Mouse (Mus musculus) liver, adult 2 months (tissue): ENCODE results near the gene Abhd15. TPM values are rescaled to one million over a fixed set of nuclear protein-coding genes. Genes with fewer than 3 reads are reported as not detected.

Experiments
- DNase-seq: peaks from one replicate; pipeline ENCODE4 v3.0.0-alpha.2; 2011; ENCODE audit warnings: low read depth, low spot score; ENCODE audit errors: extremely low read depth
- H3K27ac ChIP-seq: fragments of 200-500 bp; replicated peaks from 2 replicates; pipeline ENCODE4 v1.5.1; 2012; ENCODE audit warnings: low read depth, mild to moderate bottlenecking, control low read depth, inconsistent platforms, low read length; ENCODE audit not compliant: insufficient read depth
- H3K27me3 ChIP-seq: fragments of 200-500 bp; 2 replicates; pipeline ENCODE4 v1.6.1; 2012; ENCODE audit warnings: mild to moderate bottlenecking, moderate library complexity, low read length, inconsistent platforms; ENCODE audit not compliant: control insufficient read depth, insufficient read depth
- H3K36me3 ChIP-seq: fragments of 200-500 bp; 2 replicates; pipeline ENCODE4 v1.6.1; 2012; ENCODE audit warnings: low read length, inconsistent platforms; ENCODE audit not compliant: control insufficient read depth, insufficient read depth
- H3K4me1 ChIP-seq: fragments of 200-500 bp; 2 replicates; pipeline ENCODE4 v1.6.1; 2011; ENCODE audit warnings: low read length; ENCODE audit not compliant: control insufficient read depth, insufficient read depth
- H3K4me3 ChIP-seq: fragments of 200-500 bp; 2 replicates; pipeline ENCODE4 v1.5.1; 2011; ENCODE audit warnings: low read depth, mild to moderate bottlenecking, control low read depth, low read length, moderate library complexity; ENCODE audit not compliant: insufficient read depth
- H3K79me2 ChIP-seq: fragments of 200-500 bp; 2 replicates; pipeline ENCODE4 v1.6.1; 2012; ENCODE audit warnings: inconsistent platforms, mild to moderate bottlenecking, low read length, moderate library complexity; ENCODE audit not compliant: control insufficient read depth, insufficient read depth
- H3K9ac ChIP-seq: fragments of 200-500 bp; 2 replicates; pipeline ENCODE4 v1.6.1; 2012; ENCODE audit warnings: low read depth, mild to moderate bottlenecking, control low read depth, inconsistent platforms, low read length
- CTCF ChIP-seq: fragments of 200-500 bp; IDR thresholded peaks from 2 replicates; pipeline ENCODE4 v1.5.1; 2011; ENCODE audit warnings: low read depth, low read length, control low read depth
- POLR2A ChIP-seq: fragments of 200-500 bp; IDR thresholded peaks from 2 replicates; pipeline ENCODE4 v1.6.1; 2011; ENCODE audit warnings: low read length, control low read depth; ENCODE audit not compliant: insufficient read depth; ENCODE audit errors: extremely low read depth
- WGBS: fragments of 180-500 bp; shearing (Covaris S2); methylation state at CpG from one replicate; pipeline ENCODE4 v1.1.7; 2018; 5-methylcytosine and 5-hydroxymethylcytosine counted together
- polyA plus RNA-seq: library from polyadenylated mRNA; depleted of rRNA; stranded (reverse); fragments of >200 nt; gene quantifications from 2 replicates; pipeline ENCODE4 v1.2.3, GENCODE M21; 2012; rRNA removed
- total RNA-seq: library from RNA; depleted of rRNA; stranded (reverse); fragments of >200 nt; gene quantifications from 2 replicates; pipeline ENCODE4 v1.2.3, GENCODE M21; 2014; rRNA removed

Gene Abhd15
- total RNA-seq (43.0 and 44.8 TPM in 2 replicates), polyA plus RNA-seq (32.7 and 55.6 TPM in 2 replicates)

DNA sequence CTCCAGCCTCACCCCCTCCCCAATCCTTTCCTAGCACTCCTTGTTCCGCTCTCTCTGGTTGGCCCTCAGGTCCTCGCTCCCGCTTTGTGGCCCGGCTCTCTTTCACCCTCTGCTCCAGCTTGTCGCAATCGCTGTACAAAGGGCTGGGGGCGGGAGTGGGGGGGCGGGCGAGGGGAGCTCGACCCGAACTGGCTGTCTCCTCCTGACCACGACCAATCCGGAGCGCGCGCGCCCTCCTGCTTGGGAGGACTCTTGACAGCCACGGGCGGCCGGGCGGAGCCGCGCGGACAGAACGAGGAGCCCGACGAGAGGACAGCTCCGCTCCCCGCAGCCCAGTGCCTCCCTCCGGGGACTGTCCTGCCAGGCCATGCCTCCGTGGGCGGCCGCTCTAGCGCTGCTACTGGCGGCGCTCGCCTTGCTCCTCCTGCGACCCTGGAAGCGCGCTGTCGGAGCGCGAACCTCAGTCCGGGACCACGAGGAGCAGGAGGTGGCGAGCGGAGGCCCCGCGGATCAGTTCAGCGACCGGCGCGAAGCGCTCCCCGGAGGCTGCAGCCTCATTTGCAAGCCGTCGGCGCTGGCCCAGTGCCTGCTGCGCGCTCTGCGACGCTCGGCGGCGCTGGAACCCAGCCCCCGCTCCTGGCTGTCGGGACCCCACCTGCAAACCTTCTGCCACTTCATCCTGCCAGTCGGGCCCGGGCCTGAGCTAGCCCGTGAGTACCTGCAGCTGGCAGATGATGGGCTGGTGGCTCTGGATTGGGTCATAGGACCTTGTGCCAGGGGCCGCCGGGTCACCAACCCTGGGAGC is at the start of gene Abhd15:
Gene Abhd15, plus strand, starts transcription at position 290 of the 805 bp plus-strand sequence.
- peak within 1 kb of the TSS; percentile 69 for H3K4me3 ChIP-seq
- H3K27me3 ChIP-seq, result no peaks in the 10 kb centered on the region
- TF ChIP-seq CTCF (no peak), POLR2A (peak; percentile 90)
- WGBS, result 1% methylated on average over 71 of the region's 72 CpGs
- peaks cover 24% of the 10 kb centered on the region for H3K4me1 ChIP-seq
- H3K36me3 ChIP-seq, result peaks cover 6% of the 10 kb centered on the region
- DNase-seq, result peak; percentile 88
- peaks cover 10% of the 10 kb centered on the region; the same call in 1 of the 2 replicates for H3K79me2 ChIP-seq
- peak within 1 kb of the TSS; percentile 98 for H3K27ac ChIP-seq
- H3K9ac ChIP-seq, result peak within 1 kb of the TSS; percentile 93

DNA sequence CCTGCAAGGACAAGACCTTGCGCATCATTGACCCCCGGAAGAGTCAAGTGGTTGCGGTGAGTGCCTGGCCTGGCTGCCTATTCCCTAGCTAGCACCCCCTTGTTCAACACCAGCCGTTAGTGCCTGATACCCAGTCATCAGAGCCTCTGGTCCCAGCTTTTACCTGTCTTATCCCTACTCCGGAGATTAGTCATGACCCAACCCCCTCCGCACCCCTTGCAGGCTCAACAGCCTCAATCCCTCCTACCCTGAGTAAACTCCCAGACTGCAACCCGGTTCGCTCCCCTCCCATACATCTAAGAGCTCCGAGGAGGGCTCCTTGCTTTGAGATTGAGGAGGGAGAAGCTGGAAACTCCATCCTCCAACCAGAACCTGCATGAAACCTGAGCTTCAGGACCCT is 48.4 kb upstream of the Abhd15 start:
- Histone ChIP-seq H3K27ac (no peak overlapping the region), H3K4me1 (peaks cover 6% of the 10 kb centered on the region; the same call in 1 of the 2 replicates), H3K4me3 (no peak overlapping the region), H3K27me3 (peaks cover 3% of the 10 kb centered on the region; the same call in 1 of the 2 replicates), H3K79me2 (no peaks in the 10 kb centered on the region), H3K36me3 (no peaks in the 10 kb centered on the region), H3K9ac (no peak overlapping the region)
- TF ChIP-seq POLR2A, result no peak
- TF ChIP-seq CTCF, result no peak
- no peak for DNase-seq
- 46% methylated on average over 9 of the region's 9 CpGs for WGBS

DNA sequence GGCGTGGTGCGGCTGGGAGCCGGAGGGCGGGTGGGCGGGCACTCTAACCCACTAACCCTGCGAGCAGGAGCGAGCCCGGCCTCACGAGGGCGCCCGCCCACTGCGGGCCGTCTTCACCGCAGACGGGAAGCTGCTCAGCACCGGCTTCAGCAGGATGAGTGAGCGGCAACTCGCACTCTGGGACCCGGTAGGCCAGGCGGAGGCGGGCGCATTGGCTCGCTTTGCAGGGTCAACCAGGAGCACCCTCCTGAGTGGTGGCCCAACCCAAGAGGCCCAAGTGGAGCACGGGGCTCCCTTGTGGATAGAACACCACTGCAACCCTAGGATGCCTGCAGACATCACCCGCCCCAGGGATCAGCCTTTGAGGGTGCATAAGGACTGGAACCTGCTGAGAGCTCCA is 47.8 kb upstream of the Abhd15 start:
- WGBS, result 4% methylated on average over 25 of the region's 25 CpGs
- no peak overlapping the region for H3K9ac ChIP-seq
- H3K27me3 ChIP-seq, result peaks cover 3% of the 10 kb centered on the region; the same call in 1 of the 2 replicates
- peak; percentile 28 for DNase-seq
- peak overlapping the region; percentile 32; the same call in 1 of the 2 replicates for H3K4me3 ChIP-seq
- peak; percentile 75 for TF ChIP-seq CTCF
- no peak for TF ChIP-seq POLR2A
- H3K4me1 ChIP-seq, result peaks cover 4% of the 10 kb centered on the region; the same call in 1 of the 2 replicates
- H3K27ac ChIP-seq, result no peak overlapping the region
- no peaks in the 10 kb centered on the region for H3K79me2 ChIP-seq
- no peaks in the 10 kb centered on the region for H3K36me3 ChIP-seq

DNA sequence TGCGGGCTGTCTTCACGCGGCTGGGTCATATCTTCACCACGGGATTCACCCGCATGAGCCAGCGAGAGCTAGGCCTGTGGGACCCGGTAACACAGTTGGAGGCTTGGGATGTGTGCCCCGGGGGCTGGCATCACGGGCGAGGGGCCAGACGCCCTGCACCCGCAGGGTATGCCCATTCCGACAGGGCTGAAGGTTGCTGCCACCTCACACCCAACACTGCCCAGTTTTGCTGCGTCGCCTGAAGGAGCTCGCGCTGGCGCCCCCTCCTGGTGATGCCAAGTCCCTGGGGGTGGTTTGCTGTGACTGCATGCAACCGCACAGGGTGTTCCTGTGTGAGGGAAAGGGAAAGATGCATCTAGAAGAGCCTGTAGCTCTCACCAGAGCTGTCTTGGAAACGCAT is 47.1 kb upstream of the Abhd15 start:
- Histone ChIP-seq H3K36me3 (no peaks in the 10 kb centered on the region), H3K79me2 (no peaks in the 10 kb centered on the region), H3K27ac (no peak overlapping the region), H3K4me1 (peaks cover 3% of the 10 kb centered on the region; the same call in 1 of the 2 replicates), H3K27me3 (peaks cover 2% of the 10 kb centered on the region; the same call in 1 of the 2 replicates), H3K9ac (no peak overlapping the region), H3K4me3 (peak overlapping the region; percentile 32; the same call in 1 of the 2 replicates)
- DNase-seq, result peak; percentile 48
- TF ChIP-seq POLR2A (no peak), CTCF (peak; percentile 91)
- 11% methylated on average over 20 of the region's 20 CpGs for WGBS

DNA sequence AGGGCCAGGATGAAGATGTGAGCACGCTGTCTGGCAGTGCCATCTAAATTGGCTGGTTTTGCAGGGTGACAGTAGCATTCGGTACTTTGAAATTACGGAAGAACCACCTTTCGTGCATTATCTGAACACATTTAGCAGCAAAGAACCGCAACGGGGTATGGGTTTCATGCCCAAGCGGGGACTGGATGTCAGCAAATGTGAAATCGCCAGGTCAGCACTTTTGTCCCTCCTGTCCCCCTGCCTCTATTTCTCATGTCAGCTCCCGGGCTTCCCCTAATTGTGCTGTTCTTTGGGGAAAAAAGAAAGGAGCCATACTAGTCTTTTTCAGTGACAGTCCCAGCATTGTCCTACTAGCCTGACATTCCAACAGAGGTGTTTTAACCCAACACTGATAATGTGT is 46.5 kb upstream of the Abhd15 start:
- H3K79me2 ChIP-seq, result no peaks in the 10 kb centered on the region
- no peak for DNase-seq
- no peaks in the 10 kb centered on the region for H3K36me3 ChIP-seq
- no peak overlapping the region for H3K27ac ChIP-seq
- no peak for TF ChIP-seq CTCF
- TF ChIP-seq POLR2A, result no peak
- no peak overlapping the region for H3K9ac ChIP-seq
- H3K27me3 ChIP-seq, result no peaks in the 10 kb centered on the region
- 90% methylated on average over 9 of the region's 9 CpGs for WGBS
- peaks cover 3% of the 10 kb centered on the region; the same call in 1 of the 2 replicates for H3K4me1 ChIP-seq
- no peak overlapping the region for H3K4me3 ChIP-seq

DNA sequence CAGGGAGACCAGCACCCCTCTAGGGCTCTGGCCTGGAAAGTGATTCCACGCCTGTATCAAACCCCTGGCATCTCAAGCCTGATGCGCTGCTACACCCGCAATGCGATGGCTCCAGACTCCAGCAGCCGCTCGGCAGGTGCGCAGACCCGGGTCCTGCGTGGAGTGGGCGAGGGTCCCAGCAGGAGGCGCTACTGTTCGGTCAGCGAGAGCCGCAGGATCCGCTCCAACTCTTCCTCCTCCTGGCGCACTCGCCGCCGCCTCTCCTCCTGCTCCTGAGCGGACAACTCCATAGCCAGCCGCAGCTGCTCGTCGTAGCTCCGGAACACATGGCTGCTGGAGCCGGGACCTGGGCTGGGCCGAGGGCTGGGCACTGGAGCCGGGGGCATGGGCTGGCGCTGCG is 43.5 kb upstream of the Abhd15 start:
- TF ChIP-seq POLR2A (no peak), CTCF (no peak)
- Histone ChIP-seq H3K79me2 (no peaks in the 10 kb centered on the region), H3K9ac (no peak overlapping the region), H3K4me1 (peaks cover 3% of the 10 kb centered on the region; the same call in 1 of the 2 replicates), H3K4me3 (no peak overlapping the region), H3K27ac (no peak overlapping the region), H3K27me3 (no peaks in the 10 kb centered on the region), H3K36me3 (no peaks in the 10 kb centered on the region)
- no peak for DNase-seq
- WGBS, result 93% methylated on average over 29 of the region's 29 CpGs
